Mouse (Mus musculus): ENCODE measurements at regions not wholly inside any gene's neighbourhood (a gene's known extent, or its start where the extent isn't known, plus 50 kb on each side); places are given as distances from the start of the nearest gene placed in this dataset.
"Not testable (repeated sequence)": the region's sequence is repeated elsewhere in the genome, so short reads cannot be mapped to it uniquely, and the experiment has no call there.

GRCm38 (mm10) chr13:12940911-12941310 lies 64.3 kb downstream of the Prl2c2 start:
- DNase-seq: not testable (repeated sequence)

DNA sequence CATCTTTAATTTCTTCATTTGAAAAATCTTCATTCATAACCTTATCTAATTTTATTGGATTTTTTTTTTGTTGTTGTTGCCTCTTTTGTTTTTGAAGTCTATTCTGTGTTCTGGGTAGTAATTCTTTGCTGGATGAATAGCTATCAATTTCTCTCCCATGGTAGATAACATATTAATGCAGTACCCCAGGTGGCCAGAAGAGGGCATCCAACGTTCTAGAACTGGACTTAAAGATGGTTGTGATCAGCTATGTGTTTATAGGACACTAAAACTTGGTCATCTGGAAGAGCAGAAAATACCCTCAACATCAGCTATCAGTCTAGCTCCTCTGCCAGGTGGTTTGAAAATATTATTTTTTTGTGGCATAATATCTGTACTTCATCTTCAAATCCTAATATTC lies 70.1 kb downstream of the Prl2c2 start:
- peak in 1 of 2 experiments; percentile 20 for DNase-seq

DNA sequence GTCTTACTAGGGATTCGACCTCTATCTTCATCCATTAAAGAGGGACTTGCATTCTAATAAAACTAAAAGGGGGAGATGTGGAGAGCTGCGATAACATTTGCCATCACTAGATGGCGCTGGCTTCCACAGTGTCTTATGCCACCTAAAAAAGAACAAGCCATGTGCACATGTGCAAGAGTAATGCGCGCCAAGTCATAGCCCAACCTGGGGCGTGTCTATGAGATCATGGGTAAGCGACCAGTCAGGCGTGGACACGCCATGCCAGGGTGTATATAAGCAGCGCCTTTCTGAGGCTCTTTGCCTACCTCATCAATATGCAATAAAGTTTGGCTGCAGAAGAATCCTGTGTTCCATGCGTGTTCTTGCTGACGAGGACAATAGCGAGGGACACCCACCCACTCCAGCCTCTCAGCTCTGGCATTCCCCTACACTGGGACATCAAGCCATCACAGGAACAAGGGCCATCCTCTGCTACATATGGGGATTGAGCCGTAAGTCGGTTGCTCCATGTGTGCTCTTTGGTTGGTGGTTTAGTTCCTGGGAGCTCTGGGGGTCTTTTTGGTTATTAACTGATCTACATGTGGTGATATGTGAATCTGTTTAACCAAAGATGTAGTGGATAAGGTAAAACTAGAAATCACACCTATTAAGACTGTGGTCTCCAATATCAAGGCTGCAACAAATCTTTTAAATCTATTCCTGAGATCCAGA lies 73.1 kb downstream of the Prl2c2 start:
- not testable (repeated sequence) for DNase-seq

- no peak for DNase-seq
These were observed 74.6 kb downstream of the Prl2c2 start for GRCm38 (mm10) chr13:12930566-12930965.

DNA sequence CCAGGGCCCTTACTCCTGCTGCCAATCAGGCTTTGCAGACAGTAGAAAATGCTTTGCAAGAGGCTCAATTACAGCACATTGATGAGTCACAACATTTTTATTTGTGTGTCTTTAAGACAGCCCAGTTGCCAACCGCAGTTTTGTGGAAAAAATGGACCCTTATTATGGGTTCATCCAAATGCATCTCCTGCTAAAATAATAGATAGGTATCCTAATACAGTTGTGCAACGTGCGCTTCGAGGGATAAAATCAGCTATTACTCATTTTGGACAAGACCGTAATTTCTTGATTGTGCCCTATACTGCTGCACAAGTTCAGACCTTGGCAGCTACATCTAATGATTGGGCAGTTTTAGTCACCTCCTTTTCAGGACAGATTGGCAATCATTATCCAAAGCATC lies 75.4 kb downstream of the Prl2c2 start:
- no peak for DNase-seq

GRCm38 (mm10) chr13:12927587-12928345 lies 77.4 kb downstream of the Prl2c2 start:
- no peak for DNase-seq

DNA sequence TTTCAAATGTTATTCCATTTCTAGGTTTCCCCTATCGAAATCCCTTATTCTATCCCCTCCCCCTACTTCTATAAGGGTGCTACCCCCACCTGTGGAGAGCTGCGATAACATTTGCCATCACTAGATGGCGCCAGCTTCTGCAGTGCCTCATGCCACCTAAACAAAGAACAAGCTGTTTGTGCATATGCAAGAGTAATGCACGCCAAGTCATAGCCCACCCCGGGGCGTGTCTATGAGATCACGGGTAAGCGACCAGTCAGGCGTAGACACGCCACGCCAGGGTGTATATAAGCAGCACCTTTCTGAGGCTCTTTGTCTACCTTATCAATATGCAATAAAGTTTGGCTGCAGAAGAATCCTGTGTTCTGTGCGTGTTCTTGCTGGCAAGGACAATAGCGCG lies 79.6 kb downstream of the Prl2c2 start:
- no peak for DNase-seq

DNA sequence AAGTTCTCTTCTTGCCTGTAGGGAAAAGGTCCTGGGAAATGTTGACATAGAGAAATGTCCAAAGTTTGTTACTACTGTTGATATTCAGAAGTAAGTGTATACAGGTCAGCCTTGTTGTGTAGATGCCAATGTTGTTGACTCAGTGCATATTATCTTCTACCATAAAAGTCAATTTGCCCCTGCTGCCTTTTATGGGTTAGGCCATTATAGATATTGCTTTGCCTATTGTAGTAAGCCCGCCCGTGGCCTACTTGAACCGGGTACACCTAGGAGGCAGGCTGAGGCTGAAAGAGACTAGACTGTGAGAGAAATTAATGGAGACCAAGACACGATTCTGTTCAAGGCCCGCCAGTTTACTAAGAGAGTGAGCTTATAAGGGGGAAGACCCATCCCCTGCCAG lies 92.3 kb downstream of the Prl2c2 start:
- no peak for DNase-seq

DNA sequence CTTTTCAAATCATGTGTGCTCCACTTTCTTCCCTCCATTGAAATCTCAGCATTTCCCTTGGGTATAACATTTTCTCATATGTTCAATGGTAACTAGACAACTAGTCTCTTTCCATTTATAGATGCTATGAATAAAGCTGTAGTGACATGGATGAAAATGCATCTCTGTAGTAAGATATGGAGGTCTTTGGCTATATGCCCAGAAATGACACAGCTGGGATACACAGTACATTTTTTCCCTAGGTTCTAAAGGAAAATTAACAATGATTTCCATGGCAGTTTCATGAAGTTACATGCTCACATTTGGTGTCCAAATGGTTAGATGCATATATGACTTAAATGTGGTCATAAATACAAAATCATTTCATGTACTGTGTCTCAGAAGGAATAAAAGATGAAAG lies 99.0 kb downstream of the Prl2c2 start:
- no peak for DNase-seq

- not testable (repeated sequence) for DNase-seq
These were observed 89.8 kb upstream of the Prl2c3 start for GRCm38 (mm10) chr13:12889631-12890030.

DNA sequence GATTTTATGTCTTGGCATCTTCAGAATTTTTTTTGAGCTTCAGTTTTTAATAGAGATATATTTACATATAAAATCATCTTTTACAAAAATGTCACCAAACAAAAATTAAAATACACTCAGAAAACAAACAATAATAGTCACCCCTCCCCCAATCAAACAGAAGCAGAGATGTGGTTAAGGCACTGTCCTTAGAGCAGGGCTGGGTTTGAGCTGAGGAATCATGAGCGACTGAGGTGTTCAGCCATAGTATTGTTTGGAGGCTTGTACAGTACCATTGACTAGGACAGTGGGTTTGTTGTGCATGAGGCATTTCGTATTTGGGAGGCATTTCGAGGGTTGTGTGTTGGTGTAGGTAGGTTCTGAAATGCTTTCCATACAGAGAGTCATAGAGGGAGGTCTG lies 79.6 kb upstream of the Prl2c3 start:
- not testable (repeated sequence) for DNase-seq

DNA sequence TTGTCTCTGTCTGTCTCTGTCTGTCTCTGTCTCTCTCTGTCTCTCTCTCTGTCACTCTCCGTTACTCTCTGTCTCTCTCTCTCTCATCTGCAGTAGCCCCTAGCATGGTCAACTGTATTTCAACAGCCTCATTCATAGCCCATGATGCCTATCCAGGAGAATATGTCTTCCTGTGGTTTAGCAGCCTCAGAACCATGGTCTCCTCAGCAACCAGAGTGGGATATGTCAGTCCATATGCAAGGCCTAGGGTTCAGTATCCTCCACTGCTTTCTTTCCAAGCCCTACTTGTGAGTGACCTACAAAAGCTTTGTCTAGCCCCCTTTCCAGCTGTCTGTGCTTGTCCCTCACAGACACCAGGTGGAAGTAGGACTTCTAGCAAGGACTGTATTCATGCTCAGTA lies 65.1 kb upstream of the Prl2c3 start:
- DNase-seq: not testable (repeated sequence)

- DNase-seq: no peak
These were observed 64.4 kb upstream of the Prl2c3 start for GRCm38 (mm10) chr13:12864263-12864662.

- DNase-seq: not testable (repeated sequence)
These were observed 63.7 kb upstream of the Prl2c3 start for GRCm38 (mm10) chr13:12863542-12863941.

DNA sequence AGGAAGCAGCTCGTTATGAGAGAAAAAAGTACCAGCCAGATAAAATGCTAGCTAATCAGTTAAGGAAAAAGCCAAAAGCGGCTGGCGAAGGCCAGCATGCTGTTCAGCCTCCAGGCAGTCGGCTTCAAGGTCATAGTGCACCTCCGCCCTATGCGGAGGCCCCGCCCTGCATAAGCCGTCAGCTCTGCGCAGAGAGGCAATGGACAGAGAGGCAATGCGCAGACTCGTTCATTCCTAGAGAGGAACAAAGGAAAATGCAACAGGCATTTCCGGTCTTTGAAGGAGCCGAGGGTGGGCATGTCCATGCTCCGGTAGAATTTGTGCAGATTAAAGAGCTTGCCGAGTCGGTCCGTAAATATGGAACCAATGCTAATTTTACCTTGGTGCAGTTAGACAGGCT lies 61.1 kb upstream of the Prl2c3 start:
- DNase-seq: not testable (repeated sequence)

DNA sequence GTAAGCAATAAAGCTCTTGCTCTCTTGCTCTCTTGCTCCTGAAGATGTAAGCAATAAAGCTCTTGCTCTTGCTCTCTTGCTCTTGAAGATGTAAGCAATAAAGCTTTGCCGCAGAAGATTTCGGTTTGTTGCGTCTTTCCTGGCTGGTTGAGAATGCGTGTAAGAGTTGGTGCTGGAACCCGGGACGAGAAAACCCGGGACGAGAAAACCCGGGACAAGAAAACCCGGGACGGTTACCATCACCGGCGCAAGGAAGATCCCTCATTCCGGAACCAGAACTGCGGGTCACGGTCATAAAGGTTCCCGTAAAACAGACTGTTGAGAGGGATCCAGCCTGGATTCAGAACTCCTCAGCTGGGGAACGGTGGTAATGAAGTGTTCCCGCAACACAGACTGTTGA lies 60.1 kb upstream of the Prl2c3 start:
- not testable (repeated sequence) for DNase-seq

Data from cerebellum, postnatal 14 days (tissue).